Mouse (Mus musculus) MEL (cell line): ENCODE measurements around the gene Lonrf2. TPM values are rescaled to one million over a fixed set of nuclear protein-coding genes. Genes with fewer than 3 reads are reported as not detected.

Source experiments
- DNase-seq: peaks from one replicate; pipeline ENCODE4 v3.0.0; 2011; ENCODE audit warnings: low read depth, low spot score
- H3K27ac ChIP-seq: 2 replicates; pipeline ENCODE4 v1.5.1; 2012; ENCODE audit warnings: low read depth, mild to moderate bottlenecking, control low read depth, low read length, moderate library complexity; ENCODE audit not compliant: control insufficient read depth
- H3K27me3 ChIP-seq, 2 experiments: fragments of 150-350 bp in 1 of 2; sonication (generic) in 1 of 2; 2 replicates each; pipeline ENCODE4 v1.6.1; 2012; ENCODE audit warnings: low read length in 2 of 2, mild to moderate bottlenecking in 2 of 2, improper control_type of control experiment in 1 of 2, moderate library complexity in 1 of 2; ENCODE audit not compliant: insufficient read depth in 2 of 2, control insufficient read depth in 1 of 2
- H3K36me3 ChIP-seq, 2 experiments: 2 replicates each; pipeline ENCODE4 v1.6.1; 2012 to 2014; ENCODE audit warnings: low read length in 2 of 2, improper control_type of control experiment in 1 of 2, inconsistent platforms in 1 of 2, mild to moderate bottlenecking in 1 of 2; ENCODE audit not compliant: insufficient read depth in 2 of 2, control insufficient read depth in 1 of 2
- H3K4me1 ChIP-seq, 2 experiments: fragments of 150-350 bp in 1 of 2; sonication (generic) in 1 of 2; 2 replicates each; pipeline ENCODE4 v1.6.1; 2012; ENCODE audit warnings: low read length in 2 of 2, improper control_type of control experiment in 1 of 2, mild to moderate bottlenecking in 1 of 2; ENCODE audit not compliant: insufficient read depth in 2 of 2, control insufficient read depth in 1 of 2
- H3K4me3 ChIP-seq, 2 experiments: fragments of 150-350 bp in 1 of 2; sonication (generic) in 1 of 2; 2 replicates each; pipeline ENCODE4 v1.5.1; 2012; ENCODE audit warnings: low read depth in 2 of 2, low read length in 2 of 2, mild to moderate bottlenecking in 2 of 2, moderate library complexity in 2 of 2, control low read depth in 1 of 2, improper control_type of control experiment in 1 of 2; ENCODE audit not compliant: control insufficient read depth in 1 of 2, insufficient read depth in 1 of 2
- H3K79me2 ChIP-seq: 2 replicates; pipeline ENCODE4 v1.6.1; 2012; ENCODE audit warnings: mild to moderate bottlenecking, low read length, moderate library complexity; ENCODE audit not compliant: control insufficient read depth, poor library complexity, insufficient read depth
- H3K9ac ChIP-seq: 2 replicates; pipeline ENCODE4 v1.6.1; 2012; ENCODE audit warnings: low read depth, mild to moderate bottlenecking, control low read depth, low read length, moderate library complexity; ENCODE audit not compliant: control insufficient read depth, poor library complexity, severe bottlenecking
- H3K9me3 ChIP-seq: fragments of 150-350 bp; sonication (generic); replicated peaks from 2 replicates; pipeline ENCODE4 v1.6.1; 2012; ENCODE audit warnings: mild to moderate bottlenecking, low read length, improper control_type of control experiment, moderate library complexity; ENCODE audit not compliant: insufficient read depth
- CTCF ChIP-seq, 3 experiments: IDR thresholded peaks in 2 of 3; conservative IDR thresholded peaks in 1 of 3; 2 replicates each; pipeline ENCODE4 v1.5.1; 2011 to 2012; ENCODE audit warnings: low read length in 3 of 3, low read depth in 2 of 3, mild to moderate bottlenecking in 2 of 3, improper control_type of control experiment in 1 of 3, inconsistent platforms in 1 of 3, mixed read lengths in 1 of 3, moderate library complexity in 1 of 3; ENCODE audit not compliant: control insufficient read depth in 1 of 3, insufficient read depth in 1 of 3, poor library complexity in 1 of 3, severe bottlenecking in 1 of 3
- ELF1 ChIP-seq: IDR thresholded peaks from 2 replicates; pipeline ENCODE4 v1.6.1; 2014; ENCODE audit warnings: low read depth, mild to moderate bottlenecking, inconsistent platforms, low read length, improper control_type of control experiment, moderate library complexity
- ETS1 ChIP-seq: IDR thresholded peaks from 2 replicates; pipeline ENCODE4 v1.6.1; 2012; ENCODE audit warnings: low read depth, mild to moderate bottlenecking, inconsistent platforms, low read length, improper control_type of control experiment, moderate library complexity
- GATA1 ChIP-seq: IDR thresholded peaks from 2 replicates; pipeline ENCODE4 v1.6.1; 2011; ENCODE audit warnings: low read depth, low read length, improper control_type of control experiment
- JUND ChIP-seq: IDR thresholded peaks from 2 replicates; pipeline ENCODE4 v1.6.1; 2011; ENCODE audit warnings: low read depth, mild to moderate bottlenecking, improper control_type of control experiment, low read length
- MAX ChIP-seq: IDR thresholded peaks from 2 replicates; pipeline ENCODE4 v1.6.1; 2011; ENCODE audit warnings: low read length, improper control_type of control experiment
- MYC ChIP-seq: IDR thresholded peaks from 2 replicates; pipeline ENCODE4 v1.6.1; 2011; ENCODE audit warnings: low read depth, mild to moderate bottlenecking, low read length, improper control_type of control experiment, moderate library complexity
- NELFE ChIP-seq: IDR thresholded peaks from 2 replicates; pipeline ENCODE4 v1.6.1; 2011; ENCODE audit warnings: low read depth, low read length, improper control_type of control experiment
- POLR2AphosphoS2 ChIP-seq: IDR thresholded peaks from 2 replicates; pipeline ENCODE4 v1.6.1; 2011; ENCODE audit warnings: low read length, improper control_type of control experiment
- POLR2AphosphoS5 ChIP-seq: IDR thresholded peaks from 2 replicates; pipeline ENCODE4 v1.6.1; 2012; ENCODE audit warnings: low read depth, borderline replicate concordance, mild to moderate bottlenecking, inconsistent platforms, low read length, moderate library complexity, mixed read lengths
- RAD21 ChIP-seq: IDR thresholded peaks from 2 replicates; pipeline ENCODE4 v1.6.1; 2011; ENCODE audit warnings: mild to moderate bottlenecking, low read depth, low read length, improper control_type of control experiment
- RCOR1 ChIP-seq: IDR thresholded peaks from 2 replicates; pipeline ENCODE4 v1.6.1; 2012; ENCODE audit warnings: low read depth, mild to moderate bottlenecking, inconsistent platforms, low read length, improper control_type of control experiment
- SIN3A ChIP-seq: IDR thresholded peaks from 2 replicates; pipeline ENCODE4 v1.6.1; 2012; ENCODE audit warnings: low read length, improper control_type of control experiment, inconsistent platforms
- TBP ChIP-seq: IDR thresholded peaks from 2 replicates; pipeline ENCODE4 v1.8.0; 2011; ENCODE audit warnings: low read depth, low read length, improper control_type of control experiment
- TCF12 ChIP-seq: IDR thresholded peaks from 2 replicates; pipeline ENCODE4 v1.6.1; 2014; ENCODE audit warnings: low read depth, mild to moderate bottlenecking, inconsistent platforms, low read length, improper control_type of control experiment, moderate library complexity
- UBTF ChIP-seq: IDR thresholded peaks from 2 replicates; pipeline ENCODE4 v1.6.1; 2012; ENCODE audit warnings: low read depth, mild to moderate bottlenecking, inconsistent platforms, low read length, improper control_type of control experiment, moderate library complexity, borderline replicate concordance; ENCODE audit not compliant: insufficient read depth
- USF2 ChIP-seq, 2 experiments: IDR thresholded peaks; 2 replicates each; pipeline ENCODE4 v1.6.1; 2011 to 2012; ENCODE audit warnings: improper control_type of control experiment in 2 of 2, low read length in 2 of 2, borderline replicate concordance in 1 of 2, inconsistent platforms in 1 of 2, low read depth in 1 of 2, mild to moderate bottlenecking in 1 of 2; ENCODE audit not compliant: insufficient read depth in 1 of 2
- ZC3H11A ChIP-seq: IDR thresholded peaks from 2 replicates; pipeline ENCODE4 v1.6.1; 2012; ENCODE audit warnings: low read depth, mild to moderate bottlenecking, inconsistent platforms, low read length, improper control_type of control experiment
- ZKSCAN1 ChIP-seq: IDR thresholded peaks from 2 replicates; pipeline ENCODE4 v1.6.1; 2012; ENCODE audit warnings: low read depth, mild to moderate bottlenecking, inconsistent platforms, low read length, improper control_type of control experiment, moderate library complexity
- ZMIZ1 ChIP-seq: IDR thresholded peaks from 2 replicates; pipeline ENCODE4 v1.6.1; 2012; ENCODE audit warnings: low read depth, mild to moderate bottlenecking, inconsistent platforms, low read length, improper control_type of control experiment, moderate library complexity
- ZNF384 ChIP-seq: IDR thresholded peaks from 2 replicates; pipeline ENCODE4 v1.6.1; 2012; ENCODE audit warnings: low read depth, mild to moderate bottlenecking, inconsistent platforms, low read length, improper control_type of control experiment
- polyA plus RNA-seq, 2 experiments: library from polyadenylated mRNA; stranded (reverse) in 1 of 2; unstranded in 1 of 2; fragments of >175 nt in 1 of 2; fragments of >200 nt in 1 of 2; gene quantifications; 2 replicates each; pipeline versions ENCODE4 v1.2.1 to v1.2.4; 2012; ENCODE audit warnings: low replicate concordance in 2 of 2, low read depth in 1 of 2; ENCODE audit not compliant: insufficient read length in 2 of 2, insufficient read depth in 1 of 2, missing spikeins in 1 of 2
- total RNA-seq: library from RNA; depleted of rRNA; stranded (reverse); fragments of 300-350 nt; gene quantifications from 2 replicates; pipeline ENCODE4 v1.2.3, GENCODE M21; 2012

The Lonrf2 gene
- total and polyA plus RNA-seq, 3 experiments: not detected

- DNase-seq: no peak
- Histone ChIP-seq H3K9ac (no peak overlapping the region), H3K4me3 (no peak overlapping the region), H3K27ac (no peak overlapping the region), H3K36me3 (no peaks in the 10 kb centered on the region), H3K9me3 (no peaks in the 10 kb centered on the region), H3K79me2 (no peaks in the 10 kb centered on the region), H3K4me1 (no peaks in the 10 kb centered on the region), H3K27me3 (no peaks in the 10 kb centered on the region)
- TF ChIP-seq ETS1: no peak
- no peak for TF ChIP-seq RCOR1
- no peak for TF ChIP-seq GATA1
- TF ChIP-seq TCF12: no peak
- TF ChIP-seq ZKSCAN1: no peak
- no peak for TF ChIP-seq TBP
- TF ChIP-seq ELF1: no peak
- TF ChIP-seq ZC3H11A: no peak
- no peak for TF ChIP-seq JUND
- no peak for TF ChIP-seq POLR2AphosphoS5
- no peak for TF ChIP-seq CTCF (IDR thresholded peaks at IDR 0.05 in 2 of 3, conservative IDR thresholded peaks at IDR 0.05 in 1 of 3; ENCODE audit: control insufficient read depth in 1 of 3, insufficient read depth in 1 of 3, low read depth in 2 of 3, low read length in 3 of 3, poor library complexity in 1 of 3, severe bottlenecking in 1 of 3)
- TF ChIP-seq, all 39 proteins: peak for 0
These were observed 35.3 kb upstream of the Lonrf2 start for GRCm38 (mm10) chr1:38871834-38872233.

- H3K4me1 ChIP-seq: no peaks in the 10 kb centered on the region
- TF ChIP-seq MYC (no peak), UBTF (no peak), ZNF384 (no peak)
- H3K27ac ChIP-seq: no peak overlapping the region
- no peak for DNase-seq
- H3K9me3 ChIP-seq: no peaks in the 10 kb centered on the region
- H3K36me3 ChIP-seq: no peaks in the 10 kb centered on the region
- H3K9ac ChIP-seq: no peak overlapping the region
- no peaks in the 10 kb centered on the region for H3K27me3 ChIP-seq
- H3K4me3 ChIP-seq: no peak overlapping the region
- H3K79me2 ChIP-seq: no peaks in the 10 kb centered on the region
These were observed 33.1 kb upstream of the Lonrf2 start for GRCm38 (mm10) chr1:38869398-38870195.

GRCm38 (mm10) chr1:38866242-38866641, 29.7 kb upstream of the Lonrf2 start:
- H3K9ac ChIP-seq: no peak overlapping the region
- H3K27me3 ChIP-seq: no peaks in the 10 kb centered on the region
- H3K4me1 ChIP-seq: no peaks in the 10 kb centered on the region; a peak in 1 of 4 replicates
- H3K36me3 ChIP-seq: no peaks in the 10 kb centered on the region
- H3K4me3 ChIP-seq: no peak overlapping the region
- no peak overlapping the region for H3K27ac ChIP-seq
- H3K9me3 ChIP-seq: no peaks in the 10 kb centered on the region
- no peaks in the 10 kb centered on the region for H3K79me2 ChIP-seq
- no peak for DNase-seq
- TF ChIP-seq NELFE (no peak), ZNF384 (no peak), SIN3A (no peak), POLR2AphosphoS2 (no peak), ELF1 (no peak), ZMIZ1 (no peak), MAX (no peak), RAD21 (no peak), USF2 (IDR thresholded peaks at IDR 0.05; ENCODE audit: borderline replicate concordance in 1 of 2, insufficient read depth in 1 of 2, low read depth in 1 of 2, low read length in 2 of 2) (no peak), GATA1 (no peak)
